In the genomic region with DNA sequence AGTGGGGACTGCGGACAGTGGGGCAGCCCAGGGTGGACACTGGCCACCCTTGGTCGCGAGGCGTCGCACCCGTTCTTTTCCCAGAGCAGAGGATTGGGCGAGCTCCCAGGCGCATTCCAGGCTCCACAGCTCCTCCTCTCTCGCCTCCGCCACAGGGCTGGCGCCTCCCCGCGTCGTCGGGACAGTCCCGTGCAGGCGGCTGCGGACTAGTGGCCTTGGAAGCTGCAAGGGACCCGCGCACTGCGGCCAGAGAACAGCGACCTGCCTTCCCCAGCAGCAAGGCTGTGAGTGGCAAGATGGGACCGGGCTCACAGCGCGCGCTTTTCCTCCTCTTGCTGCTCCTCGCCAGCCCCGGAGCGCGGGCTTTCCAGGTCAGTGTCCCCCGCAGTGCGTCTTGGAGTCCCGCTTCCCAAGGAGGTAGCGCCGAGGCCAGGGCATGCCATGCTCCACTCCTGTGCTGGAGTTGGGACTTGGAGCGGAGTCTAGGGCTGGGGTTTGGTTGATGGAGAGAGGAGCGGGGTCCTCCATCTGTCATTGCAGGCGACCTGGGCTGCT, we compare ENCODE assay signal across 8 mouse cellular contexts. TPM values are rescaled to one million over a fixed set of nuclear protein-coding genes. Genes with fewer than 3 reads are reported as not detected.
DNase-seq lines count a peak whose midpoint lies in the region; ATAC-seq and TF ChIP-seq lines count a peak whose summit lies in the region.

No protein-coding gene starts in this region.

- peak overlapping the region; percentile 96 for H3K4me2 ChIP-seq in embryonic facial prominence, embryonic 13.5 days
- H3K4me2 ChIP-seq in liver, embryonic 14.5 days (ENCODE audit: low read depth), result peak overlapping the region; percentile 56
- peak overlapping the region; percentile 86 for H3K4me2 ChIP-seq in neural tube, embryonic 14.5 days (ENCODE audit: low read depth, low read length)

- H3K27me3 ChIP-seq in thymus, adult 2 months (ENCODE audit: control insufficient read depth, insufficient read depth, low read length), result peaks cover 4% of the 10 kb centered on the region; the same call in 1 of the 2 replicates
- peaks cover 31% of the 10 kb centered on the region for H3K27me3 ChIP-seq in embryonic facial prominence, embryonic 13.5 days
- no peaks in the 10 kb centered on the region for H3K27me3 ChIP-seq in kidney, adult 2 months (replicated peaks; ENCODE audit: control insufficient read depth, insufficient read depth, low read length)
- peaks cover 10% of the 10 kb centered on the region for H3K27me3 ChIP-seq in liver, embryonic 14.5 days (ENCODE audit: control insufficient read depth, insufficient read depth, low read length)
- H3K27me3 ChIP-seq in neural tube, embryonic 14.5 days (ENCODE audit: control insufficient read depth, insufficient read depth, low read length), result peaks cover 7% of the 10 kb centered on the region; the same call in 1 of the 2 replicates

- TF ChIP-seq POLR2A in thymus, adult 2 months (IDR thresholded peaks at IDR 0.05; ENCODE audit: control insufficient read depth, extremely low read depth, insufficient read depth, low read length, poor library complexity), result no peak
- no peak for TF ChIP-seq POLR2A in kidney, adult 2 months (IDR thresholded peaks at IDR 0.05; ENCODE audit: low read depth, low read length)

- 10% methylated on average over 37 of the region's 38 CpGs for WGBS in thymus, adult 2 months
- under 1% methylated on average over 38 of the region's 38 CpGs for WGBS in embryonic facial prominence, embryonic 13.5 days
- WGBS in kidney, adult 2 months, result under 1% methylated on average over 37 of the region's 38 CpGs
- WGBS in liver, embryonic 14.5 days (ENCODE audit: insufficient replicate concordance), result 2% methylated on average over 37 of the region's 38 CpGs
- 1% methylated on average over 37 of the region's 38 CpGs for WGBS in neural tube, embryonic 14.5 days

- peak overlapping the region; percentile 73 for H3K9ac ChIP-seq in embryonic facial prominence, embryonic 13.5 days
- no peak overlapping the region for H3K9ac ChIP-seq in liver, embryonic 14.5 days (replicated peaks)
- H3K9ac ChIP-seq in neural tube, embryonic 14.5 days (replicated peaks; ENCODE audit: low read depth, low read length), result peak overlapping the region; percentile 62

- H3K4me3 ChIP-seq in thymus, adult 2 months (ENCODE audit: control insufficient read depth, insufficient read depth, low read length), result no peak overlapping the region
- peak overlapping the region; percentile 59 for H3K4me3 ChIP-seq in embryonic facial prominence, embryonic 13.5 days
- H3K4me3 ChIP-seq in kidney, adult 2 months (ENCODE audit: insufficient read depth, low read depth, low read length), result peak overlapping the region; percentile 53
- peak overlapping the region in 1 of 2 experiments; percentile 19; a peak in 1 of 4 replicates for H3K4me3 ChIP-seq in liver, embryonic 14.5 days (ENCODE audit: insufficient read depth in 1 of 2, low read depth in 2 of 2, low read length in 2 of 2)
- peak overlapping the region; percentile 39 for H3K4me3 ChIP-seq in neural tube, embryonic 14.5 days (ENCODE audit: low read depth, low read length)

- H3K9me3 ChIP-seq in embryonic facial prominence, embryonic 13.5 days, result peaks cover 3% of the 10 kb centered on the region; the same call in 1 of the 2 replicates
- H3K9me3 ChIP-seq in liver, embryonic 14.5 days (ENCODE audit: control insufficient read depth, low read length), result no peaks in the 10 kb centered on the region
- H3K9me3 ChIP-seq in neural tube, embryonic 14.5 days (ENCODE audit: control insufficient read depth, low read length), result no peaks in the 10 kb centered on the region

- 0 out of 2 replicates have a peak, but pooled peaks have one; percentile 12 for TF ChIP-seq CTCF in thymus, adult 2 months (IDR thresholded peaks at IDR 0.05; ENCODE audit: borderline replicate concordance, control insufficient read depth, extremely low read depth, insufficient read depth, low read length, poor library complexity)
- no peak; the same call in 1 of the 2 replicates for TF ChIP-seq CTCF in kidney, adult 2 months (conservative IDR thresholded peaks at IDR 0.05; ENCODE audit: insufficient read depth, insufficient read length, low read depth, low read length)
- 0 out of 2 replicates have a peak, but pooled peaks have one; percentile 5 for TF ChIP-seq CTCF in liver, embryonic 14.5 days (IDR thresholded peaks at IDR 0.05; ENCODE audit: low read depth)

- TF ChIP-seq EP300 in liver, embryonic 14.5 days (IDR thresholded peaks at IDR 0.05; ENCODE audit: low read depth), result no peak

- ATAC-seq in embryonic facial prominence, embryonic 13.5 days (ENCODE audit: insufficient number of reproducible peaks, insufficient read depth, low FRiP score, low TSS enrichment, low read depth), result peak; percentile 64; the same call in 1 of the 2 replicates
- 0 out of 2 replicates have a peak, but pooled peaks have one; percentile 26 for ATAC-seq in liver, embryonic 14.5 days (ENCODE audit: insufficient read depth)
- peak; percentile 77 for ATAC-seq in neural tube, embryonic 14.5 days (ENCODE audit: low read depth)

- H3K4me1 ChIP-seq in thymus, adult 2 months (replicated peaks; ENCODE audit: control insufficient read depth, insufficient read depth, low read length), result no peaks in the 10 kb centered on the region
- peaks cover 12% of the 10 kb centered on the region for H3K4me1 ChIP-seq in embryonic facial prominence, embryonic 13.5 days
- no peaks in the 10 kb centered on the region for H3K4me1 ChIP-seq in kidney, adult 2 months (ENCODE audit: control insufficient read depth, insufficient read depth, low read length)
- no peaks in the 10 kb centered on the region for H3K4me1 ChIP-seq in liver, embryonic 14.5 days (replicated peaks; ENCODE audit: control insufficient read depth in 2 of 2, insufficient read depth in 2 of 2, low read length in 1 of 2)
- no peaks in the 10 kb centered on the region for H3K4me1 ChIP-seq in neural tube, embryonic 14.5 days (ENCODE audit: control insufficient read depth, insufficient read depth, low read length)

- no peaks in the 10 kb centered on the region for H3K36me3 ChIP-seq in thymus, adult 2 months (ENCODE audit: control insufficient read depth, insufficient read depth, low read length)
- H3K36me3 ChIP-seq in embryonic facial prominence, embryonic 13.5 days, result no peaks in the 10 kb centered on the region
- H3K36me3 ChIP-seq in kidney, adult 2 months (ENCODE audit: control insufficient read depth, insufficient read depth, low read length), result no peaks in the 10 kb centered on the region
- no peaks in the 10 kb centered on the region for H3K36me3 ChIP-seq in liver, embryonic 14.5 days (replicated peaks; ENCODE audit: control insufficient read depth, insufficient read depth, low read depth)
- no peaks in the 10 kb centered on the region for H3K36me3 ChIP-seq in neural tube, embryonic 14.5 days (ENCODE audit: control insufficient read depth, insufficient read depth, low read length)

- DNase-seq in thymus, adult 2 months, result no peak
- no peak for DNase-seq in thymus, adult 18-20 months
- DNase-seq in heart, adult 9 months (ENCODE audit: low spot score in 2 of 2), result peak; percentile 29 to 52
- DNase-seq in kidney, adult 2 months, result peak; percentile 81
- DNase-seq in liver, embryonic 14.5 days (ENCODE audit: low read depth in 3 of 3, low spot score in 3 of 3), result no peak
- DNase-seq in spleen, adult 12 weeks (ENCODE audit: low spot score), result no peak

- H3K27ac ChIP-seq in thymus, adult 2 months (ENCODE audit: control insufficient read depth, insufficient read depth, low read length), result no peak overlapping the region
- H3K27ac ChIP-seq in embryonic facial prominence, embryonic 13.5 days, result no peak overlapping the region
- H3K27ac ChIP-seq in kidney, adult 2 months (ENCODE audit: insufficient read depth, low read depth, low read length), result no peak overlapping the region
- no peak overlapping the region for H3K27ac ChIP-seq in liver, embryonic 14.5 days
- no peak overlapping the region for H3K27ac ChIP-seq in neural tube, embryonic 14.5 days (ENCODE audit: low read depth, low read length)

RNA-seq across cellular contexts. Expression of a gene that starts 1.1 kb away (rescaled TPM):
- polyA plus RNA-seq in thymus, adult 2 months (2012; rRNA removed), result 0.64 and 0.69 TPM in 2 replicates
- polyA plus RNA-seq in embryonic facial prominence, embryonic 13.5 days (2015; fragmentation: Nextera tagmentation; extraction: Ambion mirVana), result 2.9 and 3.4 TPM in 2 replicates
- 15.5 and 17.0 TPM in 2 replicates for polyA plus RNA-seq in kidney, adult 2 months (2012; rRNA removed)
- 0.15 and 0.17 TPM in 2 replicates for polyA plus RNA-seq in liver, embryonic 14.5 days (2012; rRNA removed)
- polyA plus RNA-seq in liver, embryonic 14.5 days (2014; fragmentation: Nextera tagmentation; extraction: Ambion mirVana), result 0.33 TPM in 2 replicates
- polyA plus RNA-seq in neural tube, embryonic 14.5 days (2014; fragmentation: Nextera tagmentation; extraction: Ambion mirVana), result 2.8 and 3.0 TPM in 2 replicates

RNA-seq across cellular contexts. Expression of a gene that starts 45.9 kb away (rescaled TPM):
- 16.2 and 18.3 TPM in 2 replicates for polyA plus RNA-seq in thymus, adult 2 months (2012; rRNA removed)
- 28.4 and 32.0 TPM in 2 replicates for polyA plus RNA-seq in embryonic facial prominence, embryonic 13.5 days (2015; fragmentation: Nextera tagmentation; extraction: Ambion mirVana)
- polyA plus RNA-seq in kidney, adult 2 months (2012; rRNA removed), result 13.8 and 14.1 TPM in 2 replicates
- polyA plus RNA-seq in liver, embryonic 14.5 days (2012; rRNA removed), result 3.0 and 4.2 TPM in 2 replicates
- 6.7 and 7.6 TPM in 2 replicates for polyA plus RNA-seq in liver, embryonic 14.5 days (2014; fragmentation: Nextera tagmentation; extraction: Ambion mirVana)
- 37.1 and 41.0 TPM in 2 replicates for polyA plus RNA-seq in neural tube, embryonic 14.5 days (2014; fragmentation: Nextera tagmentation; extraction: Ambion mirVana)

Comparison
In these comparisons a context has a peak if more than half of its experiments do, and no peak if none do; other contexts are left out.
1. DNase-seq: peak in heart, adult 9 months (2 of 2) and kidney, adult 2 months (single experiment); none in thymus, adult 2 months (single experiment), thymus, adult 18-20 months (0 of 2), liver, embryonic 14.5 days (0 of 3) and spleen, adult 12 weeks (single experiment).
2. ATAC-seq: peak in every context shown above with its lines; median percentile 77 in neural tube, embryonic 14.5 days; 64 in embryonic facial prominence, embryonic 13.5 days; 26 in liver, embryonic 14.5 days.
3. Peak in every context shown above with its lines, with median percentiles within 50 percentile points of each other: H3K4me2 ChIP-seq.